Mouse (Mus musculus) activated CD4-positive, CD25-positive, alpha-beta regulatory T cell, adult 4 months (primary cell): ENCODE measurements around the gene Akr1b8. TPM values are rescaled to one million over a fixed set of nuclear protein-coding genes. Genes with fewer than 3 reads are reported as not detected.
"Not testable (repeated sequence)": the region's sequence is repeated elsewhere in the genome, so short reads cannot be mapped to it uniquely, and the experiment has no call there.

Source experiments
- ATAC-seq: one replicate; pipeline ENCODE4 v1.8.0; 2017
- polyA plus RNA-seq, 2 experiments: library from polyadenylated mRNA; unstranded; fragments of 100-300 nt; shearing (Covaris generic); gene quantifications; one replicate each; pipeline ENCODE4 v1.2.1; 2017

The Akr1b8 gene
- polyA plus RNA-seq: not detected

DNA sequence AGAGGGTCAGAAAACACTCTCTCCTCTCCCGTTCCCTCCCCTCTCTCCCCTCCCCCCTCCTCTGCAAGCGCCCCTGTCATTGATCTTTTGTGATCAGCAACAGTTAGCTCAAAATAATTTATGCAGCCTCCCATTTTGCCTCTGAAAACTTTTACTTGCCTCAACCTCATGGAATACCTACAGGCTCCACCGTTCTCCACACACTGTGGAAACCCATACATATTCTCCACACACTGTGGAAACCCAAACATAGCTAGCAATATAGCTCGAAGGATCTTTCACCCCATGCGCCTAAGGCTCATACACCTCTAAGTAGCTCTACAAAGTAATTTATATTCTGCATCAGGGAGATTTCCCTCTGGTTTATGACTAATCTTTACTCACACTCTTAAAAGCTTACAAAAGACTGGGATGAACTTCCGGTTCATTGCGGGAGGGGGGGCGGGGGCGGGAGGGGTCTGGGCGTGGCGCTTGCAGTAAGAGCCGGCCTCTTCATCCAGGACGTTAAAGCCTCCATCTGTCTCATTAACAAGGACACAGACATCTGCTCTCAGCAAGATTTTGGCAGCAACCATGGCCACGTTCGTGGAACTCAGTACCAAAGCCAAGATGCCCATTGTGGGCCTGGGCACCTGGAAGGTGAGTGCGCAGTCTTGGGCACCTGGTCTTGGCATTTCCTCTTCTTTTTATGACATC, at the start of gene Akr1b8:
Gene Akr1b8, plus strand, starts transcription at position 462 of the 696 bp plus-strand sequence.
- no peak for ATAC-seq

DNA sequence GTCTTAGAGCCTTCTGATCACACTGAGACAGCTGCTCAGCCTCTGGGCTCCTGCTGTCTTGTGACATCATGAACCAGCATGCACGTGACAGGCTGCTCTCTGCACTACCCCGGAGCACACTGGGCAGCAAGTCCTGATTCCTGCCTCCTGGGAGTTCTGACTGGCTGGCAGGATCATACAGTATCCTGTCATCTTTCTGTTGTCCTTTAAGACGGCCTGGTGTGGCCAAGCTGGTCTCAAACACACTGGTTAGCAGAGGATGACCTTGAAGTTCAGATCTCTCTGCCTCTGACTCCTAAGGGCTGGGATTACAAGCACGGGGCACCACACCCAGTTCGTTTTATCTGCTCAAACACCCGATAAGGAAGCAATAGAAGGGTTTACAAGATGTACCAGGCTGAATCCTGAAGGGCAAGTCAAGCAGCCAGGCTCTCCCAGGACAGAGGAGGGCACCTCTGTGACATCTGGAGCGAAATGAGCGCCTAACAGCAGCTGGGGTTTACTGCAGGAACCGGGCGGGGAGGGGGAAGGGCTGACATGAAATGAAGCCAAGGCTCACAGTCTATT, 49.2 kb upstream of the Akr1b8 start:
- no peak for ATAC-seq

DNA sequence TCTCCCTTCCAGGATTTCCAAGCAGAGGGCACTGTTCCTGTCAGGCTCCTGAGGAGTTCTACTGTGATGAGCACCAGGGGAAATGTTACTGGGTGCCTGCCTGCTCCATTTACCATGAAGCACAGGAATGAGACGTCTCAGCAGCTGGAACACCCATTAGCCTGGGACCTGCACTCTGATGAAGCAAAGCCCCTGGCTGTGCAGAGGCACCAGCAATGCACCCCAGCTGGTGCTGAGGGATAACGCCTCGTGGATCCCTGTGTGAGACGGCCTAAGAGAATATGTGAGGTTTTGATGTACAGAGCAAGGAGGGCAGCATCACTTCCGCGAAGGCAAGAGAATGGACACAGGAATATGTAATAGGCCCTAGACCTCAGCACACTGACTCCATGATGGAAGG, 47.1 kb upstream of the Akr1b8 start:
- ATAC-seq: no peak

DNA sequence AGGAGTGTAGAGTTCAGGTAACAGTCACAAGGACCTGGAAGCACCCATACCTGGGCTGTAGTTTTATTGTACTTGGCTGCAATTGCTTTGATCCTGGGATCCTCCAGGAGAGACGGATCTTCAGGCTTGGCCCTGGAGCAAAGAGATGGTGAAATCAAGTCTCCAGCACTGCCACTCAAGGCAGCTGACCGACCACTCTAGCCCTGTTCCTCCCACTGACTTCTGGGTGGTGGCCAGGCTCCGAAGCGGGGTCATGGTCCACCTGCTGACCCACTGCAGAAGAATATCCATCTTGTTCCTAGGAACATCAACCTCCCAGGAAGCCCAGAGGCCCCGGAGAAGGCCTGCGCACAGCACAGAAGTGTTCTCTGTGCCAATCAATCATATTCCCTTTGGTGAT, 44.4 kb upstream of the Akr1b8 start:
- ATAC-seq: no peak

DNA sequence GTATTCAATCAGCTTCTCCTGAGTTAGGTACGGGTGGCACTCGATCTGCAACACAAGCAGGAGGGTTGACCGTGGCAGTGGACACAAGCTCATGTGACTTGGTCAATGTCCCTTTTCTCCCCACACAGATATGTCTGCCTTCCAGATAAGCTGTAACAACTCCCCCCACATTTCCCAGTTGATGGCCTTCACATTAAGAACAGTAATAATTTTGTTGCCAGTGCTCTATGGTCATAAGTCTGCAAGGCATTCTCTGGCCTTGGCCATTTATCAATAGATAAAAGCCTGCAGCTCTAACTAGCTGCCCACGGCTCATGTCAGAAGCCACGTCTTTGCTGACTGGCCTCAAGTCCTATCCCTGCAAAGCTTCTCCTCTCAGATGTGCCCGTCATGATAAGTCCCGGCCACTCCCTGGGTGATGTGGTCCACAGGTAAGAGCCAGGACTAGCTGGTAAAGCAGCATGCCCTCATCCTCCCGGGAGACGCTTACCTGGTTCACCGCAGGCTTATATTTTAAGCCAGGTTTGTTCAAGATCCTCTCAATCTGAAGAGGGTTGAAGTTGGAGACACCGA, 43.8 kb upstream of the Akr1b8 start:
- no peak for ATAC-seq

DNA sequence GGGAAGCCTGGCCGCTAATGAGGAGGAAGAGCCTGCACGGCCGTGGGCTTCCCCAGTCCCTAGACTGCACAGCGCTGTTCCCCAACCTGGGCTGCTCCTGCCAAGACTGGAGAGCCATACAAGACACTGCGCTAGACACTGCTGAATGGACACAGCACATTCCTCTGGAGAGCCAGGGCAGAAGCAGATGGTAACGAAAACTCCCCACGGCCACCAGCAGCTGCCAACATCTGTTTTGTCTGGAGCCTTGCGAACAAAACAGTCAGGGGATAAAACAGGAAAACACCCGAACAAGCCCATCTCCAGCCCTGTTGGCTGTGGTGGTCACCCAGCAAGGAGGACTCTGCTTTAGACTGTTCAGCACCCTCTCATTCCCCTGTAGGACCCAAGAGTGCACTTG, 40.5 kb upstream of the Akr1b8 start:
- ATAC-seq: no peak

DNA sequence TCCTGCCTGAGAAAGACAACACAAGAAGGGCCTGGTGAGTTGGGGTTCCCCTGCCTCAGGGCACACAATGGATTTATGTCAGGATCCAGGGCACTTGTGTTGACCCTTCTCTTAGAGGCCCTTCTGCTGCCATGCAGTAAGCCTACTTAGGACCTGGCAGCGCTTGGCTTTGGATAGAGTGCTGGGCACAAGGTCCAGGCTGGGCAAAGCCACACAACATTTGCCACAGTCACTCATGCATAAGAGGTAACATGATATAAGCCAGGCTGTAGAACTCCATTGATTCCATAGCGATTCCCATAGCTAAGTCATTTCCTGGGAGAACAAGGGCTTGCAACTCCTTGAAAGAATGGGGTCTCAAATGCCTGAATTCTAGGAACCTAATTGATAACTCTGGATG, 40.0 kb upstream of the Akr1b8 start:
- no peak for ATAC-seq

DNA sequence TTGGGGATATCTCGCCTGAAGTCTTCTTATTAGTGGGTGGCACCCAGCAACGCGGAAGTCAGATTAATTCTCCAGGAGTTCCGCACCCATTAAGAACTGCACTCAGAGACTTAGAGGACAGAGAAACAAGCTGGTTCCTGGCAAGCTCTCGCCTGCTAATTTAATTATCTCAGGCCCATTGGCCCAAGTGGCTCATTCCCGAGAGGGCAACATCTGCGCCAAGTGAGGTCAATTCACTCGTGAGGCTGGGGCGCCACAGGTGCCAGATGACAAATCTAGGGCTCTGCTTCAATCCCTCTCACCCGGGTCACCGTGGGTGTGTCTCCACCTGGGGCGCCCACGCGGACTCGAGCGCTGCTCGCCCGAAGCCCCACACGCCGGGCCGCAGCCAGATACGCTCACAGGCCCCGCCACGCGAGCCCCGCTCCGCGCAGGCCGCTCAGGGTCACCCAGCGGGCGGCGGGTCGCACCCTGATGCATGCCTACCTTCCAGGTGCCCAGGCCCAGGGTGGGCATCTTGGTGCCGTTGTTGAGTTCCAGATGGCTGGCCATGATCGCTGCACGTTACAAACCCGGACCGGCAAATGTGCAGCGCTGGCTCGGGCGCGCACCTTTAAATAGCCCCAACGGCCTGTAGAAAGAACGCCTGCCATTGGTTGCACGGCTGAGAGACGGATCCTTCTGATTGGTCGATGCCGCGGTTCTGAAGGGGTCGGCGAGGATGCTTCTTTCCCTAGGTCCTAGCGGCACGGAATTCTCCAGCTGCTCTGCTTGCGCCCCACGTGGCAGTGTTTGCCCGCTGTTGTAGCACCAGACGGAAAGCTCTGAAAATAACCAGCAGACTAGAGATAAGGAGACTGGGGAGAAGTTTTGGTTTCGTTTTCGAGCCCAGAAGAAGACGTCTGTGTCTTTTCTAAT, 36.8 kb upstream of the Akr1b8 start, which contains the start of gene Akr1b3:
Gene Akr1b3, minus strand, starts transcription at position 625 of the 918 bp plus-strand sequence.
- peak; percentile 94 for ATAC-seq

DNA sequence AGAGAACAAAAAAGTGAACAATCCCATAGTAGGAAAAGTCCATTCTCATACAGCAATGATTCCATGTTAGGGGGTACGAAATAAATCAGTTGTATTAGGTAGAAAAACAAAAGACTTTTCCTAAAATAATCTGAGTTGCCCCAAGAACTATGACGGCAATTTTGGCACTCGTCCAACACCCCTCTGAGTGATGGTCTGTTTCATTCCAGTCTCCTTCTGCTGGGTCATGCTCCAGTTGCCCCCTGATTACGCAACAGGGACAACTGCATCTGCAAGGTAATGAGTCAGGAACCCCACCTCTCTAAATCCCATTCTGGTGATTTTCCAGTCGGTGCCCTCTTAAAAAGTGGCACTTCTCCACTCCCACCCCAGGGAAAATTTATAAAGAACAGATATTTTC, 35.7 kb upstream of the Akr1b8 start:
- ATAC-seq: no peak

DNA sequence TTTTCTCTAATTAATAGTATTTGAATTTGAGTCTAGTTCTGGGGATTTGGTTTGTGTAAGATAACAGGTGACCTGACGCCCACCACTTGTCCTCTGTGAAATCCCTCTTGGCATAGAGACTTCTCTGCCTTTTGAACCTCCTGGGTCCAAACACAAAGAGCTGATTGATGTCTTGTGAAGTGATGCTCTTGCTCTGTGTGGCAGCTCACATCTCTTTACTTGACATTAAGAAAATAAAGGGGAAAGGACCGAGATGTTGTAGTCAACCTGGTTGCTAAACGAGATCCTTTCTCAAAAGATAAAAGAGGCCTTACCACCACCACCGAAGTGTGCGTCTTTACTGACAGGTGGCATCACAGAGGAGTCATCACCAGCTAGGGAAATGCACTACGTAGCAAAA, 35.3 kb upstream of the Akr1b8 start:
- no peak for ATAC-seq

DNA sequence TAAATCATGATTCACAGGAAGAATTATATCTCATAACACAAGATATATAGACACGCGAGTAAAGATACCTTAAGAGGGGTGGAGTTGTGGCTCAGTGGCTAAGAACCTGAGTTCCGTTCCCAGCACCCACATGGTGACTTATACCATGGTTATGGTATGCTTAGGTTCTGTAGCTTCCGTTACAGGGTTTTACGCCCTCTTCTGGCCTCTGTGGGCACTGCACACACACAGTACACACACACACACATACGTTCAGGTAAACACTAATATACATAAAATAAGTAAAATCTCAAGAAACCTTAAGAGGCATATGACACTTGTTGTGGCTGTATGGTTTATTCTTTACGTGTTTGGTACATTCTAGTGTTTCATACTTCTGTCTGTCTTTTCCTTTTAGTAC, 31.8 kb upstream of the Akr1b8 start:
- no peak for ATAC-seq

DNA sequence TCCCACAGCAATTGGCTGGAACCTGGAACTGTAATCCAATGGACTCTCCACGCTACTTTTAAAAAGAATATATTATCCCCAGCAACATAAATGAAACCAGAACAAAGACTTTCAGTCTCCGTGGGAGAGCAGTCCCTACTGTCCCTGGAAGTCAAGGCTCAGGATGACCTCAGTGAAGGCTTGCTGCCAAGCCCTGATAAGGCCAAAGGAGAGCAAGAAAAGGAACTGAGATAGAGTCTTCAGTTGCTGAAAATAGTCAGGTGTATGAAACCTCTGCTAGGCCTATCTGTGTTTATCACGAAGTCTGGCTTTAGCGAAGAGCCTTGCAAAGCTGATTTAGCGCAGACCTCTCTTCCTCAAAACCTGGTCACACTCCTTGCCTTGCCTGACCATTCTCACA, 22.5 kb upstream of the Akr1b8 start:
- no peak for ATAC-seq

DNA sequence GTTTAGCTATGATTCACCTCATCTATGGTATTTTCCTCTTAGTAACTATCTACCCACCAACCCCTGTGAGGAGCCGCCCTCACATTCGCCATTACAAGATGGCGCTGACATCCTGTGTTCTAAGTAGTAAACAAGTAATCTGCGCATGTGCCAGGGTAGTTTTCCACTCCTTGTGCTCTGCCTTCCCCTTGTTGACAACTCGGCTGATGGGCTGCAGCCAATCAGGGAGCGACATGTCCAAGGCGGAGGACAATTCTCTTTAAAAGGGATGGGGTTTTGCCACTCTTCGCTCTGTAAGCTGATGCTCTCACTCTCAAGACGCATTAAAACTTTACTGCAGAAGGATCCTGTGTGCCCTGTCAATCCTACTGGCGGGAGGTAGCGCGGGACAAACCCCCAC, 22.1 kb upstream of the Akr1b8 start:
- not testable (repeated sequence) for ATAC-seq

DNA sequence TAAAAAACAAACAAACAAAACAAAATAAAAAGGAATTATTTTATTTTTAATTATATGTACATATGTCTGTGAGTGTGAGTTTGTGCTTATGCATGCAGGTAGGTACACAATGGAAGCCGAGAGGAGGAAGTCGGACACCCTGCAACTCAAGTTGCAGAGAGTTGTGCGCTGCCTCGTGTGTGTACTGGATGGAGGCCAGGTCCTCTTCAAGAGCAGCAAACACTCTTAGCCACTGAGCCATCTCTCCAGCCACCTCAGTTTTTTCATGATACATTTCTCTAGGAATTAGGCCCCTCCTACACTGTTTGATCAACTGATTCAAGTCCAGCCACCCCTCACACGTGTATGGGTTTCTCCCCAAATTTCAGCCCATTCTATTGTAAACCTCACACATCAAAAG, 19.2 kb upstream of the Akr1b8 start:
- no peak for ATAC-seq

DNA sequence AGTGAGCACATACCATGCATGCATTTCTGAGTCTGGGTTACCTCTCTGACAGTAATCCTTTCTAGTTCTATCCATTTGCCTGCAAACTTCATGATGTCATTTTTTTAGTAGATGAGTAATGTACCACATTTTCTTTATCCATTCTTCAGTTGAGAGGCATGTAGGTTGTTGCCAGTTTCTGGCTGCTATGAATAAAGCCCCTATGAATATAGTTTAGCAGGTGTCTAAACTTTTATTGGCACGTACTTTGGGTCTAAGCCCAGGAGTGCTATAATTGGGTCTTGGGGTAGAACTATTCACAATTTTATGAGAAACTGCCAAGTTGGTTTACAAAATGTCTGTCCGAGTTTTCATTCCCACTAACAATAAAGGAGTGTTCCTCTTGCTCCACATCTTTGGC, 16.1 kb upstream of the Akr1b8 start:
- ATAC-seq: no peak

DNA sequence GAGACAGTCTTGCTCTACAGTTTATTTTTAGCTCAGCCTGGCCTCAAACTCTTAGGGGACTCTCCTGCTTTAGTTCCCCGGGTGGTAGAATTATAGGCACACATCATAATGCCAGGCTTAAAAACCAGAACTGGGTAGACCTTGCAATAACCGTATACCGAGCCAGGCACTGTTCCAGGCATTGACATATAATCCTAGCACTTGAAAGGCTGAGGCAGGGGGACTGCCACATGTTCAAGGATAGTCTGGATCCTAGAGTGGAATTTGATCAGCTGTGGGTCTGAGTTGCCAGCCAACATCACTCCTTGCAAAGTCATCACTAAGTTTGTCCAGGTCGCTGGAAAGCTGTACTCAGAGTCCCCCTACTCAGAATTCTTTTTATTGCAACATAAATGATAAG, 11.9 kb upstream of the Akr1b8 start:
- no peak for ATAC-seq

DNA sequence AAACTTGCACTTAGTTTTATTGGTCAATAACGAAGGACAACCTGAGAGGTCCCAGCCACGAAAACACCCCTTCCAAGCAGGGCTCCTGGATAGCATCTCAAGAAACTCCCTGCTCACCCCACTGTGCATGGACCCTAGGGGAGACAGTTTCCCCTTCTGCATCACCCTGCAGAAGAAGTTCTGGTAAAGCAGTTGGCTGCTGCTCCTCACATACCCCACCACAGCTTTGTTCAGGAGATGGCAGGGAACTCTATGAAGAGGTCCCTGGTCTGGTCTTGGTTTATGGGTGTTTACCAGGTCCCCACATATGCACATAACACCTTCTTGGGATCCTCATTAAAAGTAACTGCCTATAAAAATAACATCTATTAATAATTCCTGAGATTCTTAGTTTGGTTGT, 11.4 kb upstream of the Akr1b8 start:
- ATAC-seq: no peak

DNA sequence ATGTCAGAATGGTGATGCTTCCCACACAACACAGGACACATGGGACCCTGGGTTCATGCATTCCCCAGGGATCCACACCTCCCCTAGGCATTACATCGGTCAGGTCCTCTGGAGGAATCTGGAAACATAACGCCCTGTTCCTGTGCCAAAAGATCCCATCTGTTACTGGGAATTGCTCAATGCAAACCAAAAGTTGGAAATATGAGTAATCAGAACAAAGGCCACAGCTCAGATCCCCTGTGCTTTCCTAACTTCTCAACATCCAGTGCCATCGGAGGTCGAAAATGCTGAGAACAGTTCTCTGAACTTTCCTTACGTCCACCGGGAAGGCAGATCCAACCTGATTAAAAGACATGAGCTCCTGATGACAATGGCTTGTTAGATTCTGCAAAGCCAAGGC, 10.5 kb upstream of the Akr1b8 start:
- no peak for ATAC-seq

DNA sequence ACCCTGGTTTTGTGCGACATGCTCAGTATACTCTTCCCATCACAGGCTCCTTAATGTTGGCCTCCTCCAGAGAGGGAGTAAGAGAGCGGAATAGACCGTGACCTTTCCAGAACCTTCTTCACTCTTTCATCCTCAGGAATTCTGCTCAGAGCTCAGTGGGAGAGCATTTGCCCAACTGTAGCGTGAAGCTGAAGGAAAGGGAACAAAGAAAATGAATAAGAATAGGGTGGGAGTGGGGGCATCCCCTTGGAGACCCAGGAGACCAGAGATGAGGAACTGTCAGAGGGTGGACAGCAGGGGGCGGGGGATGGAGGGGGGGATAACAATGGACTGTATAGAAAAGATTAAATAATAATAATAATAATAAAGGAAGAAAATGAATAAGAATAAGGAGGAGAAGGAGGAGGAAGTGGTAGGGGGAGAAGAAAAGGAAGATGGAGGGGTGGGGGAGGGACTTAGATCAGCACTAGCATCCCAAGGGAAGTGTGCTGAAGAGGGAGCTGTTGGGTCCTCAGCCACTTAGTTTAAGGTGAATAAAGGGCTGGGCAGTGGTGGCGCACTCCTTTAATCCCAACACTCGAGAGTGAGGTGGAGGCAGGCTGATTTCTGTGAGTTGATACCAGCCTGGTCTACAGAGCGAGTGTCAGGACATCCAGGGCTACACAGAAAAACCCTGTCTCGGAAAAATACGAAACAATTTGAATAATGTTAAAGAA, 9.6 kb upstream of the Akr1b8 start:
- no peak for ATAC-seq

DNA sequence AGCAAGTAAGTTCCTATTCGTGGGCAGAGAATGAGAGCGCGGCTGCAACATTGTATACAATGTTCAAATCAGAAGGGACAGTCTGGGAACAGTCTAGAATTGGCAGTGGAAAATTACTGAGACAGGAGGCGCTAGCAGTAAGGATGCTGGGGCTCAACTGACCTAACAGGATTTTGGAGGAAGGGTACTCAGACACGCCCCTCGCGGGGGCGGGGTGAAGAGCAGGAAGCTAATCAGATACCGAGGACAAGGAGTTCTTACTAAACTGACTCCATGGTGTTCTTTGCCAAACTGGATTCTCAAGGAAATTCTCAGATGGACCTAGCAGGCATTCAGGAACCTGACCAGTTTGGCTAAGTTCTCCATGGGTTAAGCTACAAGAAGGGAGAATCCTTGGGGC, 9.0 kb upstream of the Akr1b8 start:
- ATAC-seq: no peak

DNA sequence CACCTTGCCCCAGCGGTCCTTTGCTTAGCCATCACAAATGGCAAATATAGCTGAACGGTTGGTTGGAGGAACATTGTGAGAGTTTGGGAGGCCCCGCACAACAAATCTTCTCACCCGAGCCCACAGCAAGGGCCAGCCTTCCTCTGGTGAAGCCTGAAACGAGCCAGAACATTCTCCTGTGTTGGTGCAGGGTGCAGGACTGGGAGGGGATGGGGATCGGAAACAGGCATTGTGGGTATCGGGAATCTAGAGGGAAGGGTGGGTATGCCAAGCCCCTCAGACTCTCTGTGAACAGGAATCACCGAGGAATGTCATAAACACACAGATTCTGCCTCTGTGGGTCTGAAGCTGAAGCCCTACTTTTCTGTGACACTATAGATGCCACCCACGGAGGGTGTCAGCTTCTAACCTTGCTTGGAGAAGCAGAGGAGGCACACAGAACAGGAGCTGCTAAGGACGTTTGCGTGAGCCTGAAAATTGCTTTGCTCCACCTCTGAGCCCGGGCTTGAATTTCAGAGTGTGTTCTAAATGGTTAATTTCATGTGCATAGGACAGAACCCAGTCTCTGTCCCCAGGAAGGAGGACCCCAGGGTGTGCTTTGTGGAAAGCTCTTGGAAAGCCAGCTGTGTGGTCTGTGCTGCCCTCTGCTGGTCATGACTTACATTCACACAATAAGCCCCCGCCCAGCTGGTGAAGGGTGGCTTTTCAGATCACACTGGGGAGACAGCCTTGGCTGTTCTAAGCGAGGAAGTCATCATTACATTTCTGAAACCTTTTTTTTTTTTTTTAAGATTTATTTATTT, 7.6 kb upstream of the Akr1b8 start:
- peak; percentile 73 for ATAC-seq
